Mouse (Mus musculus) hindbrain, embryonic 11.5 days (tissue): ENCODE results near the gene Ints14. TPM values are rescaled to one million over a fixed set of nuclear protein-coding genes. Genes with fewer than 3 reads are reported as not detected.

Experiments used
- ATAC-seq: fragments of 200-750 bp; cut with Nextera tagmentation; 2 replicates; pipeline ENCODE4 v1.8.0; 2017; ENCODE audit warnings: mild to moderate bottlenecking, moderate TSS enrichment, moderate library complexity; ENCODE audit not compliant: low FRiP score
- DNase-seq: peaks from one replicate; pipeline ENCODE4 v3.0.0-alpha.2; 2015; ENCODE audit warnings: low spot score
- H3K27ac ChIP-seq: fragments of 300-500 bp; sonication (generic); 2 replicates; pipeline ENCODE4 v1.5.1; 2014; ENCODE audit warnings: mild to moderate bottlenecking, low read depth, low read length
- H3K27me3 ChIP-seq: fragments of 300-500 bp; sonication (generic); 2 replicates; pipeline ENCODE4 v1.6.1; 2014; ENCODE audit warnings: mild to moderate bottlenecking, low read length, moderate library complexity, mixed read lengths; ENCODE audit not compliant: control insufficient read depth, insufficient read depth
- H3K36me3 ChIP-seq: fragments of 300-500 bp; sonication (generic); 2 replicates; pipeline ENCODE4 v1.6.1; 2014; ENCODE audit warnings: mild to moderate bottlenecking, low read length, moderate library complexity, mixed read lengths; ENCODE audit not compliant: control insufficient read depth, insufficient read depth
- H3K4me1 ChIP-seq: fragments of 300-500 bp; sonication (generic); replicated peaks from 2 replicates; pipeline ENCODE4 v1.6.1; 2014; ENCODE audit warnings: low read length, mixed read lengths; ENCODE audit not compliant: control insufficient read depth, insufficient read depth
- H3K4me2 ChIP-seq: fragments of 300-500 bp; sonication (generic); replicated peaks from 2 replicates; pipeline ENCODE4 v1.6.1; 2014; ENCODE audit warnings: mild to moderate bottlenecking, low read depth, low read length
- H3K4me3 ChIP-seq: fragments of 300-500 bp; sonication (generic); 2 replicates; pipeline ENCODE4 v1.5.1; 2014; ENCODE audit warnings: low read depth, low read length
- H3K9ac ChIP-seq: fragments of 300-500 bp; sonication (generic); 2 replicates; pipeline ENCODE4 v1.6.1; 2014; ENCODE audit warnings: low read depth, low read length
- H3K9me3 ChIP-seq: fragments of 300-500 bp; sonication (generic); 2 replicates; pipeline ENCODE4 v1.6.1; 2016; ENCODE audit warnings: low read length; ENCODE audit not compliant: control insufficient read depth
- WGBS: fragments of 180-500 bp; shearing (Covaris S2); extraction: QIAGEN DNeasy Blood & Tissue Kit; methylation state at CpG from one replicate; pipeline ENCODE4 v1.1.7; 2014; 5-methylcytosine and 5-hydroxymethylcytosine counted together
- polyA plus RNA-seq: library from polyadenylated mRNA; unstranded; fragments of >200 nt; fragmentation: Nextera tagmentation; extraction: Ambion mirVana; gene quantifications from 2 replicates; pipeline ENCODE4 v1.2.1, GENCODE M21; 2014

Ints14 gene
- 68.2 and 72.0 TPM in 2 replicates for polyA plus RNA-seq

- Histone ChIP-seq H3K9me3 (no peaks in the 10 kb centered on the region), H3K36me3 (peaks cover 10% of the 10 kb centered on the region; the same call in 1 of the 2 replicates), H3K27ac (peak within 1 kb of the TSS; percentile 72), H3K4me2 (peak within 1 kb of the TSS; percentile 53), H3K9ac (peak within 1 kb of the TSS; percentile 90), H3K27me3 (no peaks in the 10 kb centered on the region), H3K4me3 (peak within 1 kb of the TSS; percentile 77), H3K4me1 (peaks cover 4% of the 10 kb centered on the region; the same call in 1 of the 2 replicates)
- WGBS = 5% methylated on average over 29 of the region's 29 CpGs
- ATAC-seq (peak; percentile 97), DNase-seq (peak; percentile 98)
These were observed at the start of gene Ints14 for GRCm38 (mm10) chr9:64960117-64960977. Gene Ints14, plus strand, starts transcription at chr9:64960905.

- 83% methylated on average over 4 of the region's 4 CpGs for WGBS
- Histone ChIP-seq H3K4me3 (no peak overlapping the region), H3K27ac (no peak overlapping the region), H3K4me1 (no peaks in the 10 kb centered on the region), H3K36me3 (peaks cover 8% of the 10 kb centered on the region; the same call in 1 of the 2 replicates), H3K9ac (no peak overlapping the region), H3K27me3 (no peaks in the 10 kb centered on the region), H3K4me2 (no peak overlapping the region), H3K9me3 (no peaks in the 10 kb centered on the region)
- ATAC-seq (no peak), DNase-seq (no peak)
These were observed 47.3 kb upstream of the Ints14 start for GRCm38 (mm10) chr9:64913406-64913805.

GRCm38 (mm10) chr9:64913973-64914372, 46.7 kb upstream of the Ints14 start:
- Histone ChIP-seq H3K9ac (no peak overlapping the region), H3K4me2 (no peak overlapping the region), H3K9me3 (no peaks in the 10 kb centered on the region), H3K36me3 (peaks cover 8% of the 10 kb centered on the region; the same call in 1 of the 2 replicates), H3K4me3 (no peak overlapping the region), H3K27ac (no peak overlapping the region), H3K27me3 (no peaks in the 10 kb centered on the region), H3K4me1 (no peaks in the 10 kb centered on the region)
- DNase-seq (no peak), ATAC-seq (no peak)
- WGBS = 94% methylated on average over 2 of the region's 2 CpGs

- no peak for ATAC-seq
- no peak for DNase-seq
These were observed 46.1 kb upstream of the Ints14 start for GRCm38 (mm10) chr9:64914629-64915028.

GRCm38 (mm10) chr9:64918560-64918959, 42.1 kb upstream of the Ints14 start:
- Histone ChIP-seq H3K4me1 (no peaks in the 10 kb centered on the region; the same call in 1 of the 2 replicates), H3K9me3 (no peaks in the 10 kb centered on the region), H3K27me3 (no peaks in the 10 kb centered on the region), H3K27ac (no peak overlapping the region), H3K4me2 (0 out of 2 replicates have a peak overlapping the region, but pooled peaks have one; percentile 1), H3K4me3 (peak overlapping the region; percentile 10; the same call in 1 of the 2 replicates), H3K9ac (no peak overlapping the region), H3K36me3 (0 out of 2 replicates have a peak, but pooled peaks cover 2% of the 10 kb centered on the region)
- 39% methylated on average over 16 of the region's 16 CpGs for WGBS
- DNase-seq (peak; percentile 67), ATAC-seq (no peak)

More at GRCm38 (mm10) chr9:64914629-64915028, 46.1 kb upstream of the Ints14 start:
- Histone ChIP-seq H3K27me3 (no peaks in the 10 kb centered on the region), H3K36me3 (peaks cover 8% of the 10 kb centered on the region; the same call in 1 of the 2 replicates), H3K9ac (no peak overlapping the region), H3K4me2 (no peak overlapping the region), H3K4me3 (no peak overlapping the region), H3K4me1 (no peaks in the 10 kb centered on the region), H3K9me3 (no peaks in the 10 kb centered on the region), H3K27ac (no peak overlapping the region)
- 89% methylated on average over 4 of the region's 4 CpGs for WGBS

GRCm38 (mm10) chr9:64925771-64926170, 34.9 kb upstream of the Ints14 start:
- no peak for ATAC-seq

GRCm38 (mm10) chr9:64926201-64926991, 34.3 kb upstream of the Ints14 start:
- DNase-seq (no peak), ATAC-seq (no peak)
- 83% methylated on average over 8 of the region's 8 CpGs for WGBS
- Histone ChIP-seq H3K27ac (no peak overlapping the region), H3K9ac (no peak overlapping the region), H3K27me3 (no peaks in the 10 kb centered on the region), H3K4me1 (no peaks in the 10 kb centered on the region), H3K4me2 (no peak overlapping the region), H3K36me3 (no peaks in the 10 kb centered on the region), H3K4me3 (no peak overlapping the region), H3K9me3 (no peaks in the 10 kb centered on the region)

More at GRCm38 (mm10) chr9:64925771-64926170, 34.9 kb upstream of the Ints14 start:
- Histone ChIP-seq H3K27me3 (no peaks in the 10 kb centered on the region), H3K4me1 (no peaks in the 10 kb centered on the region), H3K9ac (no peak overlapping the region), H3K4me3 (no peak overlapping the region), H3K36me3 (no peaks in the 10 kb centered on the region), H3K9me3 (no peaks in the 10 kb centered on the region), H3K27ac (no peak overlapping the region), H3K4me2 (no peak overlapping the region)
- no peak for DNase-seq
- 56% methylated on average over 5 of the region's 5 CpGs for WGBS

- Histone ChIP-seq H3K9me3 (no peaks in the 10 kb centered on the region), H3K9ac (no peak overlapping the region), H3K4me1 (no peaks in the 10 kb centered on the region), H3K36me3 (no peaks in the 10 kb centered on the region), H3K4me2 (no peak overlapping the region), H3K4me3 (no peak overlapping the region), H3K27me3 (no peaks in the 10 kb centered on the region), H3K27ac (no peak overlapping the region)
- WGBS = 87% methylated on average over 4 of the region's 4 CpGs
- ATAC-seq (no peak), DNase-seq (no peak)
These were observed 30.4 kb upstream of the Ints14 start for GRCm38 (mm10) chr9:64930256-64930655.
